Mouse (Mus musculus): ENCODE results near the gene Slc24a2. TPM values are rescaled to one million over a fixed set of nuclear protein-coding genes. Genes with fewer than 3 reads are reported as not detected.

Gene Slc24a2
- total and polyA plus RNA-seq, 3 experiments: not detected

DNA sequence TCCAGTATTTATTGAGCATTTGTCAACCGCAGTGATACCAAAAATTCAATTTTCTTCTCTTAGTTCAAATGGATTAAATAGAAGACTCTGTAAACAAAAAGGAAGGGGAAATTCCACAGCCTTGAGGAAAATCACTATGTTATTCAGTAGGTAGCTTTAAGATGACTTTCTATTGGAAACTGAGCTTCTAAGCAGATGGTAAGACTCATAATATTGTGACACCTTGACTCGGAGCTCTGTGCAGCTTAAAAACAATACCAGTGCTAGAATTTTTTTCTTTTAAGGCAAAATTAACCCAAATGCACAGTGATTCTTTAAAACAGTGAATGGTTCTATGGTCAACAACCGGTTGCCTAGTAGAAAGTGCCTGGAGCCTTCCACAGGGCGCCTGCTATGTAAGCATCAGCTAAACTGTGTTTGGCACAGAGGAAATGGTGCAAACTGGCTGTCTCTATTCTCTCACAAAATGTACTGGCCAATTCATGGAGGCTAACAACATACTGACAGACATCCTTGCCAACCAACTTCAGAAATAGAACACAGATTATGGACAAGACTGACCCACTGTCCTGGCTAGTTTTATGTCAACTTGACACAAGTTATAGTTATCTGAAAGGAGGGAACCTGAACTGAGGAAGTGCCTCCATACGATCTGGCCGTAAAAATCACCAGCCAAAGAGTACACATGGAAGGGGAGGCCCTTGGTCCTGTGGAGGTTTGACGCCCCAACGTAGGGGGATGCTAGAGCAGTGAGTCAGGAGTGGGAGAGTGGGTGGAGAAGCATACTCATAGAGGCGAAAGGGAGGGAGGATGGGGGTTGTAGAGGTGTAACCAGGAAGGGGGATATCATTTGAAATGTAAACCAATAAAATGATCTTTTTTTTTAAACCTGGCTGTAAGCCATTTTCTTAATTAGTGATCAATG, 211.9 kb downstream of the Slc24a2 start:
- Histone ChIP-seq H3K36me3 (ENCODE audit: control insufficient read depth in 1 of 2, insufficient read depth in 2 of 2, low read length in 2 of 2) (no peaks in the 10 kb centered on the region), H3K79me2 (ENCODE audit: control insufficient read depth, insufficient read depth, low read length, poor library complexity) (no peaks in the 10 kb centered on the region), H3K9me3 (replicated peaks; ENCODE audit: insufficient read depth, low read length) (no peaks in the 10 kb centered on the region), H3K4me1 (ENCODE audit: control insufficient read depth in 1 of 2, insufficient read depth in 2 of 2, low read length in 2 of 2) (no peaks in the 10 kb centered on the region), H3K9ac (ENCODE audit: control insufficient read depth, low read depth, low read length, poor library complexity, severe bottlenecking) (no peak overlapping the region), H3K4me3 (ENCODE audit: control insufficient read depth in 1 of 2, insufficient read depth in 1 of 2, low read depth in 2 of 2, low read length in 2 of 2) (no peak overlapping the region), H3K27me3 (ENCODE audit: control insufficient read depth in 1 of 2, insufficient read depth in 2 of 2, low read length in 2 of 2) (no peaks in the 10 kb centered on the region), H3K27ac (ENCODE audit: control insufficient read depth, low read depth, low read length) (no peak overlapping the region)
- TF ChIP-seq POLR2A (IDR thresholded peaks at IDR 0.05; ENCODE audit: control insufficient read depth in 1 of 2, insufficient read depth in 1 of 2, low read depth in 1 of 2, low read length in 2 of 2, poor library complexity in 1 of 2) (no peak), MAX (IDR thresholded peaks at IDR 0.05; ENCODE audit: low read length) (no peak), MAFK (IDR thresholded peaks at IDR 0.05; ENCODE audit: borderline replicate concordance, low read depth, low read length) (no peak), ELF1 (IDR thresholded peaks at IDR 0.05; ENCODE audit: low read depth, low read length) (no peak), MXI1 (IDR thresholded peaks at IDR 0.05; ENCODE audit: low read depth, low read length) (no peak), HCFC1 (IDR thresholded peaks at IDR 0.05; ENCODE audit: low read depth, low read length) (no peak), RCOR1 (IDR thresholded peaks at IDR 0.05; ENCODE audit: low read depth, low read length) (no peak), E2F4 (IDR thresholded peaks at IDR 0.05; ENCODE audit: borderline replicate concordance, low read depth, low read length) (no peak), SIN3A (IDR thresholded peaks at IDR 0.05; ENCODE audit: low read length) (no peak), SMC3 (IDR thresholded peaks at IDR 0.05; ENCODE audit: low read depth, low read length) (no peak)
- no peak for DNase-seq (ENCODE audit: low read depth, low spot score)

DNA sequence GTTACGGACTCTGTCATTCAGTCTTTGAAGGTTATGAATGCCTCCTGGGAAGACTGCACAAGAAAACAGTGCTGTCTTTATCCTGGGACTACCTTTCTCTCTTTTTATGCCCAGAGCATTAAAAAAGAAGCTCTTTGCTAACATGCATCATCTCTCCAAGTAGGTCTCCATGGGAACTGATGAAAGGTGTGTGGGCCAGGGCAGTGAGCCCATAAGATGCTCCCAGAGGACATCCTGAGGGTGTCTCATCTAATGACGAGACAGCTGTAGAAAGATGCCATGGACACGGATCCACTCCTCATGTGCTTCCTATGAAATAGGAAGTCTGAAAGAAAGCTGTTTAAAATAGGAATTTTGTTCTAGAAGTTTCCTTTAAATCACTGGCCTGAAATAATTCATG, 212.8 kb downstream of the Slc24a2 start:
- Histone ChIP-seq H3K4me1 (ENCODE audit: control insufficient read depth in 1 of 2, insufficient read depth in 2 of 2, low read length in 2 of 2) (no peaks in the 10 kb centered on the region), H3K27me3 (ENCODE audit: control insufficient read depth in 1 of 2, insufficient read depth in 2 of 2, low read length in 2 of 2) (no peaks in the 10 kb centered on the region), H3K9ac (ENCODE audit: control insufficient read depth, low read depth, low read length, poor library complexity, severe bottlenecking) (no peak overlapping the region), H3K79me2 (ENCODE audit: control insufficient read depth, insufficient read depth, low read length, poor library complexity) (no peaks in the 10 kb centered on the region), H3K27ac (ENCODE audit: control insufficient read depth, low read depth, low read length) (no peak overlapping the region), H3K9me3 (replicated peaks; ENCODE audit: insufficient read depth, low read length) (no peaks in the 10 kb centered on the region), H3K36me3 (ENCODE audit: control insufficient read depth in 1 of 2, insufficient read depth in 2 of 2, low read length in 2 of 2) (no peaks in the 10 kb centered on the region), H3K4me3 (ENCODE audit: control insufficient read depth in 1 of 2, insufficient read depth in 1 of 2, low read depth in 2 of 2, low read length in 2 of 2) (no peak overlapping the region)
- DNase-seq (ENCODE audit: low read depth, low spot score): no peak
- TF ChIP-seq EP300 (IDR thresholded peaks at IDR 0.05; ENCODE audit: low read depth in 1 of 2, low read length in 2 of 2) (no peak), MAX (IDR thresholded peaks at IDR 0.05; ENCODE audit: low read length) (no peak), MYB (IDR thresholded peaks at IDR 0.05; ENCODE audit: low read depth, low read length) (no peak), NRF1 (IDR thresholded peaks at IDR 0.05; ENCODE audit: insufficient read depth, low read depth, low read length, poor library complexity, severe bottlenecking) (no peak), USF2 (IDR thresholded peaks at IDR 0.05; ENCODE audit: borderline replicate concordance in 1 of 2, insufficient read depth in 1 of 2, low read depth in 1 of 2, low read length in 2 of 2) (no peak), GABPA (IDR thresholded peaks at IDR 0.05; ENCODE audit: low read depth, low read length) (no peak), ZC3H11A (IDR thresholded peaks at IDR 0.05; ENCODE audit: low read depth, low read length) (no peak)

Data from MEL (cell line).